Mouse (Mus musculus) small intestine, adult 2 months (tissue): ENCODE data around the gene Ppm1b.

ENCODE experiments used
- CTCF ChIP-seq: fragments of 200-500 bp; IDR thresholded peaks from 2 replicates; pipeline ENCODE4 v1.5.1; 2012; ENCODE audit warnings: low read depth, mild to moderate bottlenecking, control low read depth, inconsistent platforms, low read length, moderate library complexity, mixed read lengths; ENCODE audit not compliant: insufficient replicate concordance, insufficient read length; ENCODE audit errors: extremely low read depth
- POLR2A ChIP-seq: fragments of 200-500 bp; IDR thresholded peaks from 2 replicates; pipeline ENCODE4 v1.6.1; 2012; ENCODE audit warnings: low read depth, mild to moderate bottlenecking, control low read depth, inconsistent platforms, low read length, moderate library complexity

GRCm38 (mm10) chr17:84944348-84944747, 12.2 kb upstream of the Ppm1b start:
- TF ChIP-seq CTCF (no peak), POLR2A (no peak)
